Mouse (Mus musculus) cortical plate, adult 2 months (tissue): Measurements from ENCODE around the gene Nln. TPM values are rescaled to one million over a fixed set of nuclear protein-coding genes. Genes with fewer than 3 reads are reported as not detected.
A peak's percentile ranks its signal among the peaks of the same experiment; 100 is the strongest.

Source experiments
- H3K27ac ChIP-seq: fragments of 200-500 bp; 2 replicates; pipeline ENCODE4 v1.5.1; 2012; ENCODE audit warnings: low read length, control low read depth, inconsistent platforms; ENCODE audit not compliant: insufficient read depth
- H3K4me1 ChIP-seq: fragments of 200-500 bp; 2 replicates; pipeline ENCODE4 v1.6.1; 2011; ENCODE audit warnings: low read length; ENCODE audit not compliant: control insufficient read depth, insufficient read depth
- H3K4me3 ChIP-seq: fragments of 200-500 bp; 2 replicates; pipeline ENCODE4 v1.5.1; 2011; ENCODE audit warnings: mild to moderate bottlenecking, low read length, control low read depth; ENCODE audit not compliant: insufficient read depth
- CTCF ChIP-seq: fragments of 200-500 bp; IDR thresholded peaks from 2 replicates; pipeline ENCODE4 v1.5.1; 2011; ENCODE audit warnings: mild to moderate bottlenecking, control low read depth, low read length; ENCODE audit not compliant: insufficient read depth; ENCODE audit errors: extremely low read depth
- POLR2A ChIP-seq: fragments of 200-500 bp; IDR thresholded peaks from 2 replicates; pipeline ENCODE4 v1.6.1; 2011; ENCODE audit warnings: mild to moderate bottlenecking, low read length, control low read depth; ENCODE audit not compliant: insufficient read depth; ENCODE audit errors: extremely low read depth
- polyA plus RNA-seq: library from polyadenylated mRNA; depleted of rRNA; stranded (reverse); fragments of >200 nt; gene quantifications from 2 replicates; pipeline ENCODE4 v1.2.3, GENCODE M21; 2012

Gene Nln
- polyA plus RNA-seq, 1 experiment: 19.9 TPM

DNA sequence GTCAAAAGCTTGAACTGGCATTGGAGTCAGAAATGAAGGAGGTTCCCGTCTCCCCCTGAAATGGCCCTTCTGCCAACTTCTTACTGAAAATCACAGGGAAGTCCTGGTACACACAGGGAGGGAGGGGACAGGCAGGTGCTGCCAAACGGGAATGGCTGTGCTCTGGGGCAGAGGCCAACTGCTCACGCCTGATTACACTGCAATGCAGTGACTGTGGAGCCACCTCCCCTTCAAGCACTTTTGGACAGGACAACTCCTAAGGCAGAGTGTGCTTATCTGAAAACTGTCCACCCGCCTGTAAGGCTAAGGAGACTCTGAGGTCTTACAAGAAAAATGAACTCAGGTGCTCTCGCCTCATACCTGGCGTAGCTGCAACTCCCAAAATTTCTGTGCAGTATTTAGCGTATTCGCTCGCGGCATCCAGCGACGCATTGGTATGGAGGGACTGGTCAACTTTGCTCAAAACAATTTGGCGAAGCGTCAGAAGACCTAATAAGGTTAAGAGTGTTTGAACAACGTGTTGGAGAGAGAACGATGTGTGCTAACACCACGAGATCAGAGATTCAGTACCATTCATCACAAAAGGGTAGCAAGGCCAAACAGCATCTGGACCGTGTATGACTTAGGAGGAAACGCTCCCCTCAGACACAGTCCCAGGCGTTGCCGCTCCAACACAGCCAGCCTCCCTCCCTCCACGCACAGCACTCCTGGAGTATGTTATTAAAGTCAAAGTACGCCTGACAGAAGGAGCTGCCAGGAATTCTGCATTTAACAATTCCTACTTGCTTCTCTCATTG, 72.7 kb downstream of the Nln start:
- Histone ChIP-seq H3K27ac (no peak overlapping the region), H3K4me1 (peaks cover 10% of the 10 kb centered on the region), H3K4me3 (no peak overlapping the region)
- TF ChIP-seq POLR2A (no peak), CTCF (no peak)

DNA sequence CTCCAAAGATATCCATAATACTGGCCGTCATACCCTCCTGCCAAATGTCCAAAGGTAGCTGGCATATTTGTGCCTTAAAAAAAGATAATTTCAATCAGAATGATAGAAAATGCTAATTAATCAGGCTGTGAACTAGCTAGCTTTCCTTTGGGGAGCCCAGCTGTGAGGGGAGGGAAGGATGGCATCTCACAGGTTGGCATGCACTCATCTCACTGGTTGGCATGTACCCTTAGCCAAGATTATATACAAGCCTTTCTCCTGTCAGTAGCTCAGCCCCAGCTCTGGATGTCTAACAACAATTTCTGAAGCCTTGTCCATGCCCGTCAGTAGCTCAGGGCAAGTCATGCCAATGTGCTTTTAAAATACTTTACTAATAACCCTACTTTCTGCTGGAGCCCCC, 73.8 kb downstream of the Nln start:
- H3K4me1 ChIP-seq: peaks cover 10% of the 10 kb centered on the region
- no peak overlapping the region for H3K4me3 ChIP-seq
- TF ChIP-seq POLR2A: no peak
- TF ChIP-seq CTCF: no peak

DNA sequence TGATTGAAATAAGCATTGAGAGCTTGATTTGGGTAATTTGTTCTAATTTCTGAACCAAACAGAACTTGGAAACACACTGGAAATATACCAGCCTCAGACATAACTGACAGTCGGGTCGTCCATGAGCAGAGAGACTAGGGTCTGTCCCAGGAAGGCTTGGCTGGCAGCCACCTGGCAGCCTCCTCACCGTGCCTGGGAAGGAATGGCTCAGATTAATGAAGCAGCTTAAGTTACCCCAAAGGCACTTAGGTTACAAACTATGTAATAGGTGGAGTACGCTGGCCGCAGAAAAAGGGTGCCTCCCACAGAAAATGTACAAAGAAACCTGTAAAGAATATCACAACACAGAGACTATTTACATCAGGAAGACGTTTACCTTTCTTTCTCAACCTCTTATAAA, 74.6 kb downstream of the Nln start:
- Histone ChIP-seq H3K4me1 (peaks cover 10% of the 10 kb centered on the region), H3K4me3 (no peak overlapping the region), H3K27ac (no peak overlapping the region)
- TF ChIP-seq CTCF (no peak), POLR2A (no peak)

More for the DNA sequence above, 73.8 kb downstream of the Nln start:
- H3K27ac ChIP-seq: no peak overlapping the region

DNA sequence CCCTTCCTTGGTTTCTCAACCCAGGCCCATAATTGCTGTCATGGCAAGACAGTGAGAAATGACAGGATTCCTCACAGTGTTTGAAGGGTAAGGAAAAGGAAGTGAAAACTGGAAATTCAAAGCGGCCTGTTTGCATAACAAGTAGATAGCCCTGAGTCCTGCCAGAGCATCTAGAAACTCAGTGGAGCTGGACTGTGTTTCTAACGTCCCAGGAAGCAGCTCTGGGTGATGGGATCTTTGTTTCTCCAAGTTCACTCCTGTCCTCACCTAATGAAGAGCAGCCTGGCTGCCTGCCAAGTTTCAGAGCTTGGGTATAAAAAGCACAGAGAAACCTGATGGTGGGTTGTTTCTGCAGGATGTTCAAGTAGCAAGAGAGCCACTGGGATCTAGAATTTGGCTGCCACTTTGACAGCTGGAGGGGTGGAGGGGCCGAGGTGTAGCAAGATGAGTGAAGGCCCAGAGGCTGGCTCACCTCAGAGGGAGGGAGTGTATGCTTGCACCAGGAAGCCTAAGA, 76.7 kb downstream of the Nln start:
- Histone ChIP-seq H3K27ac (peak overlapping the region; percentile 94), H3K4me3 (no peak overlapping the region), H3K4me1 (peaks cover 6% of the 10 kb centered on the region)
- no peak for TF ChIP-seq CTCF
- no peak for TF ChIP-seq POLR2A

DNA sequence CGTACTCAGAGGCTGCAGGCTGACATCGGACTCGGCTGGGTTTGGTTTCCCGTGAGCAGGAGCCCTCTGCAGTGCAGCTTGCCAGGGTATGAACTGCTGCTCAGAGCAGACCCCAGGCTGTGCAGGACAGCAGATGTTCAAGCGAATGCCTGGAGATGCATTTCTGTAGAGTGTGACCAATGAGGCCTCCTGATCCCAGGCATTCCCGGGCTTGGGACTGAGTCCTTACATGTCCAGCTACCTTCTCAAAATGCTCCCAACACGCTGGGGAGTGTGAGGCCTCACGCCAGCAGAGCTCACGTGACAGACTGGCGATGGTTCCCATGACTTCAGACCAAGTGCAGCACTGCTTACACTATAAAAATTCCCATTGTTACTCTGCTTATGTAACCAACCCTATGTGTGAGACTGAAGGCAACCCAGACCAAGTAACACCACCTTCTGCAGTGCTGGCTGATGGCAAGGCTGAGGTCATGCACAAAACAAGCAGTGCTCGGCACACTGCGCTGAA, 77.5 kb downstream of the Nln start:
- Histone ChIP-seq H3K4me1 (peaks cover 6% of the 10 kb centered on the region), H3K4me3 (no peak overlapping the region), H3K27ac (peak overlapping the region; percentile 62)
- TF ChIP-seq CTCF (no peak), POLR2A (no peak)

DNA sequence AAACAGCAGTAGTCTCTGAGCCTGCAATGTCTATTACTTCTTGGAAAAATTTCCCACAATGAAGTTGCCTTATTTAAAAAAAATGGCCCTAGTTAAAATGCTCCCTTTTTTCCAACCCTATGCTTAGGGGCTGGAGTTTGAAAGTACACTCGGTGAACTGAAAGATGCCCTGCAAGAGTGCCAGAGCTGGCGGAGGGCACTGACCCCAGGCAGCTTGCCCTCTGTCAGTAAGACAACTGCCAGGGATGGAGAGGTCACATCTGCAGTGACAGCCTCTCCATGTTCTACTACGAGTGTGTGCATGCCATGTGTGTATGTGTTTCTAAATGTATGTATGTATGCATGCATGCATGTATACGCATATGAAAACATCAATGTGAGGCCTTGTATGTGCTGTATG, 78.5 kb downstream of the Nln start:
- Histone ChIP-seq H3K4me3 (no peak overlapping the region), H3K27ac (peak overlapping the region; percentile 51; the same call in 1 of the 2 replicates), H3K4me1 (peaks cover 6% of the 10 kb centered on the region)
- TF ChIP-seq CTCF (no peak), POLR2A (no peak)

DNA sequence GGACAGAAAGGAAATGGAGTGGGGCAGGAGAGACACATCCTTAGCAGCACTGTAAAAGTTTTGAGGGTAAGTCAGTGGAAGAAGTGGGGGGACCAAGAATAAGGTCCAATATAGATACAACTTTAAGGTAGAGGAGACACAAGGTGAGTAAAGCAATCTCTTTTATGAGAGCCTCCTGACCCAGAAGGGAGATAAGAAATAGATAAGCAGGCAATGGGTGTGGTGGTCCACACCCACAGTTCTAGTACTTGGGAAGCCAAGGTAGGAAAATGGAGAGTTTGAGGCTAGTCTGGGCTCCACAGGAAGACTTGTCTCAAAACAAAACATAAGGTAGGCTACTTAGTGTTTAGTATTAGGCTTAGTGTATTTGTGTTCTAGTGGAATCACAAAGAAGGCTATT, 79.9 kb downstream of the Nln start:
- no peak for TF ChIP-seq POLR2A
- no peak for TF ChIP-seq CTCF
- H3K4me1 ChIP-seq: peaks cover 6% of the 10 kb centered on the region
- H3K4me3 ChIP-seq: no peak overlapping the region
- no peak overlapping the region for H3K27ac ChIP-seq

DNA sequence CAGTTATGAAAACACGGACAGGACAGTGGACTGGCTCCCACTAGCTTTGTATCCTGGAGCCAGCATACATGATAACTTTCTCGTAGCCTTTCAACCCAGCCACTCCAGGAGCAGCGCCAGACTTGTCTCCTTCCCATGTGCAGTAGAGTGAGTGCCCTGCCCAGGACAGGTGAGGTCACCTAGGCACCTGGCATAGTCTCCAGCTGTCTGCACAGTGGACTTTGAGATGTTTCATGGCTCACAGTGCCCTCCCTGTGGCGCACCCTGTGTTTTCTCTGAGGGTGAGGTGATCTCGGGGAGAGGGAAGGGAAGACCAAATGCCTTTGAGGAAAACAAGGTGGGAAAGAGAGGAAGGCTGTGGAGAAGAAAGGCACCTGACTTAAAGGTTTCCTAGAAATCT, 80.3 kb downstream of the Nln start:
- H3K4me1 ChIP-seq: peaks cover 6% of the 10 kb centered on the region
- H3K27ac ChIP-seq: no peak overlapping the region
- no peak for TF ChIP-seq POLR2A
- no peak for TF ChIP-seq CTCF
- no peak overlapping the region for H3K4me3 ChIP-seq

DNA sequence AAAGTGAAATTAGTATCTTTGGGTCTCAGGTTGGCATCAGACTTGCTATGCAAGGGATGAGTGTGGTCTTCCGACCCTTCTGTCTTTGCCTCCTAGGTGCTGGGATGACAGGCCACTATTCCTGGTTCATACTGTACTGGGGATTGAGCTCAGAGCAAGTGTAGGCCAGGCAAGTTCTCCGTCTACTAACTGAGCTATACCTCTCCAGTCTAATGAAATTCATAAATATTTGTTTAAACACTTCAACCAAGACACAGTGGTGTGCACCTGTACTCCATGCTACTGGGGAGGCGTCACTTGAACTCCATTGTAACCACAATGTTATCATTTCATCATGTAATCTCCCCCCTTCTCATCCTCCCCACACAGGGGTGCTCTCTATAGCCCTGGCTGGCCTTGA, 82.9 kb downstream of the Nln start:
- no peak overlapping the region for H3K4me3 ChIP-seq
- no peak overlapping the region for H3K27ac ChIP-seq
- TF ChIP-seq POLR2A (no peak), CTCF (no peak)
- H3K4me1 ChIP-seq: no peaks in the 10 kb centered on the region

DNA sequence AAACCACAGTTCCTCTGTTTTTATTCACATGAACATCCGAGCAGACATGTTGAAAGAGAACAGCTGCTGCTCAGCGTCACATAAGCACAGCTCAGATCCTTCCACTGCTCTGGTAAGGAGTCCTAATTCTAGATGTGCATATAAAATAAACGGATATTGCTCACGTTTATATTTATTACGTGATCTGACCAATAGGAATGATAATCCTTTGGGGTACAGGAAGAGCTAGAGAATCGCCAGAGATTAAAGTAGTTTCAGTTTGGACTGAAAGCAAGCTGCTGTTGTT, 83.8 kb downstream of the Nln start:
- no peak for TF ChIP-seq CTCF
- no peak for TF ChIP-seq POLR2A
- no peak overlapping the region for H3K4me3 ChIP-seq
- peak overlapping the region; percentile 78; the same call in 1 of the 2 replicates for H3K27ac ChIP-seq
- no peaks in the 10 kb centered on the region for H3K4me1 ChIP-seq
